Mouse (Mus musculus) kidney, adult 8-10 months (tissue): ENCODE measurements around the gene 4933411K16Rik.
A peak's percentile ranks its signal among the peaks of the same experiment; 100 is the strongest.
"Not testable (repeated sequence)": the region's sequence is repeated elsewhere in the genome, so short reads cannot be mapped to it uniquely, and the experiment has no call there.

ENCODE experiments used
- DNase-seq, 2 experiments: peaks; one replicate each; pipeline ENCODE4 v3.0.0; 2022

The 4933411K16Rik gene

DNA sequence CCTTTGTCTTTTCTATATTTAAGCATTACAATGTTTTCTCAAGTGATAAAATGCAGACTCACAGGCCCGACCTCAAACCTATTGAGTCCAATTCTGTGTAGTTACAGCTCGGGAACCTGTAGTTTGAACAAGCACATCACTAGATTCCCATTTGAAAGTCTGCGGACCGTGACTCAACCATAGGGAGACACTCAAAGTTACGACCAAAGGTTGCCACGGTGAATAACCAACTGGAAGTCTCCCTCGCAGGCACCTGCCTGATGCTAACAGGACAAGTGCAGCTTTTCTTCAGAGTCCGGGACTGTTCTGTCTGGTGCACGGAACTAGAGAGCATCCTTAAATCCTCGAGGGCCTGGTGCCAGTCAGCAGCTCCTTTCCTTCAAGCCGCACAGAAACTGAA, 28.4 kb downstream of the 4933411K16Rik start:
- no peak for DNase-seq

DNA sequence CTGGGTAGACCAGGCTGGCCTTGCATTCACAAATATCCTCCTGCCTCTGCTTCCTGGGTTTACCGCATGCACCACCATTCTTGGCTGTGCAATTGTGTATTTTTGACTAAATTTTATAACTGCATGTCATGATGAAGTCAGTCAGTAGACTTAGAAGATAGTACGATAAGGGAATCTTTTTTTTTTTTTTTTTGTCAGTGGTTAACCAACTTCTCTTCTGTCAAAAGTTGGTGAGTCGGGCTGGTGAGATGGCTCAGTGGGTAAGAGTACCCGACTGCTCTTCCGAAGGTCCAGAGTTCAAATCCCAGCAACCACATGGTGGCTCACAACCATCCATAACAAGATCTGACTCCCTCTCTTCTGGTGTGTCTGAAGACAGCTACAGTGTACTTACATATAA, 29.6 kb downstream of the 4933411K16Rik start:
- not testable (repeated sequence) for DNase-seq

DNA sequence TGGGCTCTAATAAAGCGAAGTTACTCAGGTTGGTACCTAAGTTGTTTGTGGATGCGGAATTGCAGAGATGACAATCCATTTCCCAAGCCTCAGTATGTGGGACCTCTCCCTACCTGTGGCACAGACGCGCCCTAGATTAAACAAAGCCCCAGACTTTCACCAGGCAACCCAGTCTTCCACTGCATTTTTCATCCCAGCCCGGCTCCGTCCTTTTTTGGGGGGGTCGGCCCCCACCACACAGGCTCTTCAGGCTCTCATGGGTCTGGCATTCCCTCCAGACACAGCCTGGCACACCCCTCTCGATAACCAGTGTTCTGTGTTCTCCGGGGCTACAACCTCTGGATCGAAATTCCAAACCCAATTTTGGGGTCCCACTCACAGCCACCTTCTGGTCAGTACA, 33.6 kb downstream of the 4933411K16Rik start:
- no peak for DNase-seq

DNA sequence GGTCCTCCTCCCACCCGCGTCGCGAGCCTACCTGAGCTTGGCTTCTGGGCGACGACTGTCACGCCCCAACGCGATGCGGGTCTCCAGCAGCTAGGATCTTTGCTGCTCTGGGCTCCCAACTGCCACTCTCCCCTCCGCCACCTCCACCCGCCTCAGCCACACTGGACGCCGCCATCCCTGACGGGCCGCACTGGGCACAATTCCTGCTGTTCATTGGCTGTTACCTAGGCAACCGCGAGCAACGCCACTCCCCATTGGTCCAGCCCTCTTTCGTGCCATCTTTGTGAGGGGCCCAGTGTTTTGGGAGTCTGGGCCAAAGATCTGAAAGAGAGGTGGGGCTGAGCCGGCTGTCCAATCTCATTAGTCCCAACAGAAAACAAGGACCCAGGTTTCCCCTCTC, 34.1 kb downstream of the 4933411K16Rik start, which contains the start of gene Morn4:
Morn4 (minus strand) TSS at position 192 of the 400 bp plus-strand sequence.
- peak; percentile 90 for DNase-seq

DNA sequence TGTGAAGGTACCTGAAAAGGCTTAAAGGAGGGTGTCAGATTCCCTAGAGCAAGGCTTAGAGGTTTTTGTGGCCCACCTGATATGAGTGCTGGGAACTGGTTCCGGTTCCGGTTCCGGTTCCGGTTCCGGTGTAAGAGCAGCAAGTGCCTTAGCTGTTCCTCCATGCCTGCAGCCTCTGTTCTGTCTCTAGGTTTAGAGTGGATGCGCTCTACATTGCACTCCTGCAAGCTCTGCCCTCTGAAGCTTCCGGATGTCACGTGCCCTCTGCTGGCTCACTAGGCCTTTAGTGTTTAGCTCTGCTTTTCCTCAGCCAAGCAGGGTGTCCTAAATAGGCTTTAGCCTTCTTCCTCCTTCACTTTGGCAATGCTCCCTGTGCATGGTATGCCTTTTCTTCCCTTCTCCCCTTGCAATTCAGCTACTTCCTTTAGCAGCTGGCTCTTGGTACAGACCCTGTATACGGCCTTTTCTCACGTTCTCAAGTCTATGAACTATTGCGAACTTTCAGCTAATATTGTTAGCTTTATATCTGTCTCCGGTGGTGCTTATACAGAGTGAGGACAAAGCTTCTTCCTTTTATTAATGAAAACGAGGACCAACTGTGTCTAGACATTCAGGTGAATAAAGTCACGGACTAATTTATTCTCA, 37.2 kb downstream of the 4933411K16Rik start:
- DNase-seq, result peak; percentile 57 to 68

DNA sequence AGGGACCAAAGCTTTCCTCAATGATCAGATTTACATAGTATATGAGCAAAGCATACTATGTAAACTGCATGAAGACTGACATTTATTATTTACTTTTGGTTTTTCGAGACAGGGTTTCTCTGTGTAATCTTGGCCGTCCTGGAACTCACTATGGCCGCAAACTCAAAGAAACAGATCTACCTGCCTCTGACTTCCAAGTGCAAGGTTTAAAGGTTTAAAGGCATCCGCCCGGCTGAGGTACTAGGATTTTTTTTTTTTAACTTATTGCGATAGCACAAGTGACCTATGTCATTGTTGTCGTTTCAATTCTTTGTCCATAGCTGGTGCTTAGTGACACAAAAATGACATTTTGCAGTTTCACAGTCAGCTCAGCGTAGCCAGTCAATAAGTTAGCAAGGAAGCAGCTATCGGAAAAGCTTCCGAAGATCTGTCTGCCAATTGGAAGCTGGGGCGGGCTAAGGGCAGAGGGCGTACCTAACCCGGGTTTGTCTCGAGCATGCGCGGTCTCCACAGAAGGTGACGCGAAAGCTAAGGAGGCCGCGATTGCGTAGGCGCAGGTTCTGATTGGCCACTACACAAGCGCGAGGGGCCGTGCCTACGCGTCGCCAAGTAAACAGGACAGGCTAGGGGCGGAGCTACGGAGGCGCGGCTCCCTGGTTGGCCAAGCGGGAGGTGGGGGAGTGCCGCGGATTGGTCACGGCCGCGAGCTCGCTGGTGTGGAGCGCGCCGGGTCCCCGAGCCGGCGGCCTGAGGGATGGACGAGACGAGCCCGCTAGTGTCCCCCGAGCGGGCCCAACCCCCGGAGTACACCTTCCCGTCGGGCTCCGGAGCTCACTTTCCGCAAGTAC, 37.9 kb downstream of the 4933411K16Rik start, which contains the start of gene Pi4k2a:
Pi4k2a (plus strand) TSS at position 723 of the 848 bp plus-strand sequence.
- DNase-seq, result peak; percentile 100

DNA sequence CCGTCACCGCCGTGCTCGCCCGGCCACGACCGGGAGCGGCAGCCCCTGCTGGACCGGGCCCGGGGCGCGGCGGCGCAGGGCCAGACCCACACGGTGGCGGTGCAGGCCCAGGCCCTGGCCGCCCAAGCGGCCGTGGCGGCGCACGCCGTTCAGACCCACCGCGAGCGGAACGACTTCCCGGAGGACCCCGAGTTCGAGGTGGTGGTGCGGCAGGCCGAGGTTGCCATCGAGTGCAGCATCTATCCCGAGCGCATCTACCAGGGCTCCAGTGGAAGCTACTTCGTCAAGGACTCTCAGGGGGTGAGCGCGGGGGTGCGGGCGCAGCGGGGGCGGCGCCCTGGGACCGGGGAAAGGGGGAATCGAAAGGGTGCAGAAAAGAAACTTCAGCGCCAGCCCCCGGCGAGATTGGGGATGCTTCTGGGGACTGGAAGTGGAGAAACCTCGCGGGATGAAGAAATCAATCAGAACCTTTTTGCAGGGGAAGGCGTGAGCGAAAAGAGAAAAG, 38.6 kb downstream of the 4933411K16Rik start:
- DNase-seq, result no peak

DNA sequence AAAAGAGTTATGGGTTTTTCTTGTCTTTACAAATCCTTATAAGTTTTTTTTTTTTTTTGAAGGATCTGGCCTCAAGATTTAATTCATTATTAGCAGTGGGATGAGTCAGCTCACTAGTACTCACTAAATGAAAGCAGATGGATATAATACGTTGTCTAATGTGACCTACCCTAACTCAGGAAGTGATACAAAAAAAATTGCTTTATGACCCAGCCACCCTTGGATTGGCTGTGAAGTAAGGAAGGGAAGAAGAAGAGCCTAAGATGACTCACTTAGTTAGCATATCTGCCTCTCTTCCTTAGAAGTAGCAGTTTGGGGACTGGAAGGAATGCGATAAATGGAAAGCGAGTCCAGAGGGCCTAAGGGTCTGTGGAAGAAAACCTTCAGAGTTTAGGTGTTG, 47.4 kb downstream of the 4933411K16Rik start:
- no peak for DNase-seq
